Mouse (Mus musculus): ENCODE data around the gene Ucp3. TPM values are rescaled to one million over a fixed set of nuclear protein-coding genes. Genes with fewer than 3 reads are reported as not detected.
"Not testable (repeated sequence)": the region's sequence is repeated elsewhere in the genome, so short reads cannot be mapped to it uniquely, and the experiment has no call there.

Gene Ucp3
- polyA plus RNA-seq, 1 experiment from 2014 or later: not detected

GRCm38 (mm10) chr7:100482046-100482445 is 9.3 kb downstream of the Ucp3 start:
- H3K9me3 ChIP-seq (replicated peaks; ENCODE audit: control insufficient read depth, low read length, poor library complexity, severe bottlenecking); H3K4me2 ChIP-seq (ENCODE audit: low read length); H3K27ac ChIP-seq (ENCODE audit: low read length); ATAC-seq; H3K4me3 ChIP-seq (ENCODE audit: low read depth, low read length); H3K9ac ChIP-seq (ENCODE audit: low read depth, low read length); H3K4me1 ChIP-seq (ENCODE audit: control insufficient read depth, insufficient read depth, low read length); H3K27me3 ChIP-seq (ENCODE audit: control insufficient read depth, insufficient read depth, low read depth, low read length); H3K36me3 ChIP-seq (ENCODE audit: control insufficient read depth, insufficient read depth, low read length): not testable (repeated sequence)
- WGBS: 73% methylated on average over 2 of the region's 2 CpGs

- no peak overlapping the region for H3K9ac ChIP-seq (ENCODE audit: low read depth, low read length)
- no peaks in the 10 kb centered on the region for H3K9me3 ChIP-seq (replicated peaks; ENCODE audit: control insufficient read depth, low read length, poor library complexity, severe bottlenecking)
- H3K27me3 ChIP-seq (ENCODE audit: control insufficient read depth, insufficient read depth, low read depth, low read length): no peaks in the 10 kb centered on the region
- no peaks in the 10 kb centered on the region for H3K4me1 ChIP-seq (ENCODE audit: control insufficient read depth, insufficient read depth, low read length)
- WGBS: 83% methylated on average over 5 of the region's 5 CpGs
- no peaks in the 10 kb centered on the region for H3K36me3 ChIP-seq (ENCODE audit: control insufficient read depth, insufficient read depth, low read length)
- ATAC-seq: no peak
- no peak overlapping the region for H3K27ac ChIP-seq (ENCODE audit: low read length)
- H3K4me2 ChIP-seq (ENCODE audit: low read length): no peak overlapping the region
- H3K4me3 ChIP-seq (ENCODE audit: low read depth, low read length): no peak overlapping the region
Measured at GRCm38 (mm10) chr7:100484493-100484892, 11.7 kb downstream of the Ucp3 start.

GRCm38 (mm10) chr7:100487301-100487700 is 14.5 kb downstream of the Ucp3 start:
- Histone ChIP-seq H3K36me3 (ENCODE audit: control insufficient read depth, insufficient read depth, low read length) (no peaks in the 10 kb centered on the region), H3K27me3 (ENCODE audit: control insufficient read depth, insufficient read depth, low read depth, low read length) (no peaks in the 10 kb centered on the region), H3K9me3 (replicated peaks; ENCODE audit: control insufficient read depth, low read length, poor library complexity, severe bottlenecking) (no peaks in the 10 kb centered on the region), H3K4me3 (ENCODE audit: low read depth, low read length) (no peak overlapping the region), H3K27ac (ENCODE audit: low read length) (no peak overlapping the region), H3K4me1 (ENCODE audit: control insufficient read depth, insufficient read depth, low read length) (no peaks in the 10 kb centered on the region), H3K9ac (ENCODE audit: low read depth, low read length) (no peak overlapping the region), H3K4me2 (ENCODE audit: low read length) (no peak overlapping the region)
- 82% methylated on average over 2 of the region's 2 CpGs for WGBS
- no peak for ATAC-seq

DNA sequence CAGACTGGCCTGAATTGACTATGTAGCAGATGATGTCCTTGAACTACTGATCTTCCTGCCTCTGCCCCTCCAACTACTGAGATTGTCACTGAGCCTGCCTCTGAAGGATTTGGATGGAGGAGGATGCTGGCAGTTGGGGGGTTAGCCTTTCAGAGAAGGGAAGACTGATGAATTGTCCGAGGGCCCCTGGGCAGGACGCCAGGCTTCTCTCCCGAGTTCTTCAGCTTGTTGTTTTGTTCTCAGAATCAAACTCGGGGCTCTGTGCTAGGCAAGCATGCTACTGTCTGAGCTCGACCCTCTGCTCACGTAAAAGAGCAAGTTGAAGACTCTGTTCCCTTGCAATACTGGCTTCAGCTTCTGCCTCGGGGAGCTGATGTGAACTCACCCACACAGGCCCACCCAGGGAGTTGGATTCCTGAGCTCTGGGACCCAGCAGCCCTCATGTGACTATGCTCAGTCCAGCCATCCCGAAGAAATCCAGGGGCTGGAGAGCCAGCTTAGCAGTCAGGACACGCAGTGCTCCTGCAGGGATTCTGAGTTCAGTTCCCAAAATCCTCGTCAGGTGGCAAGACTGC is 15.8 kb downstream of the Ucp3 start:
- no peaks in the 10 kb centered on the region for H3K36me3 ChIP-seq (ENCODE audit: control insufficient read depth, insufficient read depth, low read length)
- H3K9me3 ChIP-seq (replicated peaks; ENCODE audit: control insufficient read depth, low read length, poor library complexity, severe bottlenecking): no peaks in the 10 kb centered on the region
- no peak overlapping the region for H3K27ac ChIP-seq (ENCODE audit: low read length)
- no peak overlapping the region for H3K4me2 ChIP-seq (ENCODE audit: low read length)
- H3K4me3 ChIP-seq (ENCODE audit: low read depth, low read length): no peak overlapping the region
- ATAC-seq: no peak
- no peaks in the 10 kb centered on the region for H3K27me3 ChIP-seq (ENCODE audit: control insufficient read depth, insufficient read depth, low read depth, low read length)
- peaks cover 4% of the 10 kb centered on the region; the same call in 1 of the 2 replicates for H3K4me1 ChIP-seq (ENCODE audit: control insufficient read depth, insufficient read depth, low read length)
- WGBS: 28% methylated on average over 10 of the region's 10 CpGs
- no peak overlapping the region for H3K9ac ChIP-seq (ENCODE audit: low read depth, low read length)

DNA sequence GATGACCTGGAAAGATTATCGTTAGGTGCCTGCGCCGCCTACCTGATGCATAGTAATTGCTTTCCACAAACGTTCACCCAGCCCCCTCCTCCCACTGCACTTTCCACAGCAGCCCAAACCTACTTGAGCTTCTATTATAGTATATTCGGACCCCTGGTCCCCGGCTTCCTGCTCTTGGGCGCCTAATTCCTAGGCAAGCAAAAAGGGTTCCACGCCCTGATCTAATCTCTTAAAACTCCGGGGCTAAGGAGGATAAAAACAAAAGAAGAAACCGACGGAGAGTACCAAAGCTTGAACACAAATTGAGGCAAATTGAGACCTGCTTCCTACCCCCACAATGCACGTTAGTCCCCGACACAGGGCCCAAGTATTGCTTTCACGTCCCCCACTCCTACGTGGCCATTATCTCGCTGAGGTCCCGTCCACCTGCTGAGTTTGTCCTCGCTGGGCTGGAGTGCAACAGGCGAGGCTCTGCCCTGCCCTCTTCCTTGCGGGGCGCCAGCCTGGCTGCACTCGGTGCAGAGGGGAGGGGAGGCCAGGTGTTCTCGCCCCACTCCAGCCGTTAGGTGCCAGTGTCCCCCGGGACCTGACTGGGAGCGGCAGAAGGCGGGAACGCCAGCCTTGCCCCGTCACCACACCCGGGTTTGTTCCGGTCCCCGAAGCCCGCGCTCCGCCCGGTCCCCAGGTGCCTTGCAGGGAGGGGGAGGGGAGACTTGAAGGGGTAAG is 19.8 kb downstream of the Ucp3 start:
- H3K4me1 ChIP-seq (ENCODE audit: control insufficient read depth, insufficient read depth, low read length): peaks cover 21% of the 10 kb centered on the region
- WGBS: 3% methylated on average over 34 of the region's 36 CpGs
- H3K4me2 ChIP-seq (ENCODE audit: low read length): peak overlapping the region; percentile 60
- no peak for ATAC-seq
- no peaks in the 10 kb centered on the region for H3K36me3 ChIP-seq (ENCODE audit: control insufficient read depth, insufficient read depth, low read length)
- no peaks in the 10 kb centered on the region for H3K27me3 ChIP-seq (ENCODE audit: control insufficient read depth, insufficient read depth, low read depth, low read length)
- no peaks in the 10 kb centered on the region for H3K9me3 ChIP-seq (replicated peaks; ENCODE audit: control insufficient read depth, low read length, poor library complexity, severe bottlenecking)
- H3K9ac ChIP-seq (ENCODE audit: low read depth, low read length): peak overlapping the region; percentile 60
- H3K27ac ChIP-seq (ENCODE audit: low read length): no peak overlapping the region
- H3K4me3 ChIP-seq (ENCODE audit: low read depth, low read length): peak overlapping the region; percentile 38

- Histone ChIP-seq H3K9me3 (replicated peaks; ENCODE audit: control insufficient read depth, low read length, poor library complexity, severe bottlenecking) (no peaks in the 10 kb centered on the region), H3K4me3 (ENCODE audit: low read depth, low read length) (peak within 1 kb of the TSS; percentile 38), H3K9ac (ENCODE audit: low read depth, low read length) (peak within 1 kb of the TSS; percentile 60), H3K27me3 (ENCODE audit: control insufficient read depth, insufficient read depth, low read depth, low read length) (no peaks in the 10 kb centered on the region), H3K36me3 (ENCODE audit: control insufficient read depth, insufficient read depth, low read length) (no peaks in the 10 kb centered on the region), H3K27ac (ENCODE audit: low read length) (0 out of 2 replicates have a peak within 1 kb of the TSS, but pooled peaks have one; percentile 39), H3K4me2 (ENCODE audit: low read length) (peak within 1 kb of the TSS; percentile 60), H3K4me1 (ENCODE audit: control insufficient read depth, insufficient read depth, low read length) (peaks cover 21% of the 10 kb centered on the region)
- 1% methylated on average over 27 of the region's 27 CpGs for WGBS
- no peak for ATAC-seq
Measured at GRCm38 (mm10) chr7:100493117-100493483, 20.3 kb downstream of the Ucp3 start, which contains the start of gene Ucp2. TSS of gene Ucp2 (plus strand) at chr7:100493337.

GRCm38 (mm10) chr7:100493484-100494414 is 21.0 kb downstream of the Ucp3 start:
- Histone ChIP-seq H3K27ac (ENCODE audit: low read length) (0 out of 2 replicates have a peak overlapping the region, but pooled peaks have one; percentile 39), H3K4me1 (ENCODE audit: control insufficient read depth, insufficient read depth, low read length) (peaks cover 21% of the 10 kb centered on the region), H3K36me3 (ENCODE audit: control insufficient read depth, insufficient read depth, low read length) (no peaks in the 10 kb centered on the region), H3K4me2 (ENCODE audit: low read length) (peak overlapping the region; percentile 60), H3K9ac (ENCODE audit: low read depth, low read length) (no peak overlapping the region), H3K27me3 (ENCODE audit: control insufficient read depth, insufficient read depth, low read depth, low read length) (no peaks in the 10 kb centered on the region), H3K9me3 (replicated peaks; ENCODE audit: control insufficient read depth, low read length, poor library complexity, severe bottlenecking) (no peaks in the 10 kb centered on the region), H3K4me3 (ENCODE audit: low read depth, low read length) (peak overlapping the region; percentile 38)
- no peak for ATAC-seq
- WGBS: 37% methylated on average over 19 of the region's 19 CpGs

GRCm38 (mm10) chr7:100494415-100494831 is 21.6 kb downstream of the Ucp3 start:
- no peak overlapping the region for H3K9ac ChIP-seq (ENCODE audit: low read depth, low read length)
- peak overlapping the region; percentile 60 for H3K4me2 ChIP-seq (ENCODE audit: low read length)
- no peaks in the 10 kb centered on the region for H3K27me3 ChIP-seq (ENCODE audit: control insufficient read depth, insufficient read depth, low read depth, low read length)
- H3K4me3 ChIP-seq (ENCODE audit: low read depth, low read length): no peak overlapping the region
- ATAC-seq: no peak
- no peak overlapping the region for H3K27ac ChIP-seq (ENCODE audit: low read length)
- H3K36me3 ChIP-seq (ENCODE audit: control insufficient read depth, insufficient read depth, low read length): no peaks in the 10 kb centered on the region
- WGBS: 95% methylated on average over 7 of the region's 7 CpGs
- no peaks in the 10 kb centered on the region for H3K9me3 ChIP-seq (replicated peaks; ENCODE audit: control insufficient read depth, low read length, poor library complexity, severe bottlenecking)
- peaks cover 21% of the 10 kb centered on the region for H3K4me1 ChIP-seq (ENCODE audit: control insufficient read depth, insufficient read depth, low read length)
